Mouse (Mus musculus): ENCODE measurements around the gene Nucb1. TPM values are rescaled to one million over a fixed set of nuclear protein-coding genes. Genes with fewer than 3 reads are reported as not detected.

Gene Nucb1
- polyA plus RNA-seq, 1 experiment, result 135 TPM

- H3K36me3 ChIP-seq (ENCODE audit: control insufficient read depth, insufficient read depth), result no peaks in the 10 kb centered on the region
- no peak overlapping the region for H3ac ChIP-seq (ENCODE audit: control insufficient read depth, insufficient read length)
- no peaks in the 10 kb centered on the region for H3K79me2 ChIP-seq (ENCODE audit: control insufficient read depth, insufficient read depth)
- no peak overlapping the region for H3K4me2 ChIP-seq (ENCODE audit: low read depth)
- H3K27me3 ChIP-seq (ENCODE audit: control insufficient read depth, insufficient read depth, insufficient read length), result no peaks in the 10 kb centered on the region
- no peak overlapping the region for H3K4me3 ChIP-seq
- TF ChIP-seq MAX (IDR thresholded peaks at IDR 0.05; ENCODE audit: low read depth), result no peak
- TF ChIP-seq MYOD1 (IDR thresholded peaks at IDR 0.05; ENCODE audit: control insufficient read depth in 1 of 3, insufficient read length in 2 of 3, low read depth in 2 of 3), result no peak
- TF ChIP-seq TCF3 (IDR thresholded peaks at IDR 0.05; ENCODE audit: insufficient read length, low read depth), result no peak
- no peak for TF ChIP-seq POLR2AphosphoS2 (IDR thresholded peaks at IDR 0.05; ENCODE audit: insufficient read length, low read depth)
- TF ChIP-seq POLR2A (IDR thresholded peaks at IDR 0.05; ENCODE audit: insufficient read length, low read depth), result no peak
- no peak for TF ChIP-seq TCF12 (IDR thresholded peaks at IDR 0.05; ENCODE audit: insufficient read depth, poor library complexity, severe bottlenecking)
- TF ChIP-seq SRF (IDR thresholded peaks at IDR 0.05; ENCODE audit: control insufficient read depth, insufficient read length, low read depth), result no peak
- no peak for TF ChIP-seq REST (IDR thresholded peaks at IDR 0.05; ENCODE audit: insufficient read depth, insufficient read length)
- no peak for TF ChIP-seq CEBPB (IDR thresholded peaks at IDR 0.05; ENCODE audit: insufficient read depth, poor library complexity, severe bottlenecking)
- no peak for TF ChIP-seq E2F4 (IDR thresholded peaks at IDR 0.05; ENCODE audit: insufficient read depth)
- no peak for TF ChIP-seq USF1 (IDR thresholded peaks at IDR 0.05; ENCODE audit: low read depth)
- TF ChIP-seq MYOG (IDR thresholded peaks at IDR 0.05; ENCODE audit: control insufficient read depth in 1 of 3, insufficient read depth in 1 of 3, insufficient read length in 2 of 3, low read depth in 2 of 3), result no peak
Observed at GRCm38 (mm10) chr7:45476453-45476852, 33.8 kb downstream of the Nucb1 start.

GRCm38 (mm10) chr7:45475291-45475969, 34.8 kb downstream of the Nucb1 start:
- no peaks in the 10 kb centered on the region for H3K36me3 ChIP-seq (ENCODE audit: control insufficient read depth, insufficient read depth)
- H3ac ChIP-seq (ENCODE audit: control insufficient read depth, insufficient read length), result no peak overlapping the region
- H3K79me2 ChIP-seq (ENCODE audit: control insufficient read depth, insufficient read depth), result no peaks in the 10 kb centered on the region
- peak overlapping the region; percentile 80 for H3K4me2 ChIP-seq (ENCODE audit: low read depth)
- TF ChIP-seq SRF (IDR thresholded peaks at IDR 0.05; ENCODE audit: control insufficient read depth, insufficient read length, low read depth), result no peak
- peak; percentile 22 for TF ChIP-seq POLR2A (IDR thresholded peaks at IDR 0.05; ENCODE audit: insufficient read length, low read depth)
- no peak for TF ChIP-seq MYOG (IDR thresholded peaks at IDR 0.05; ENCODE audit: control insufficient read depth in 1 of 3, insufficient read depth in 1 of 3, insufficient read length in 2 of 3, low read depth in 2 of 3)
- no peak for TF ChIP-seq TCF3 (IDR thresholded peaks at IDR 0.05; ENCODE audit: insufficient read length, low read depth)
- TF ChIP-seq CEBPB (IDR thresholded peaks at IDR 0.05; ENCODE audit: insufficient read depth, poor library complexity, severe bottlenecking), result no peak
- TF ChIP-seq MYOD1 (IDR thresholded peaks at IDR 0.05; ENCODE audit: control insufficient read depth in 1 of 3, insufficient read length in 2 of 3, low read depth in 2 of 3), result no peak
- TF ChIP-seq POLR2AphosphoS2 (IDR thresholded peaks at IDR 0.05; ENCODE audit: insufficient read length, low read depth), result no peak
- TF ChIP-seq TCF12 (IDR thresholded peaks at IDR 0.05; ENCODE audit: insufficient read depth, poor library complexity, severe bottlenecking), result no peak
- no peak for TF ChIP-seq MAX (IDR thresholded peaks at IDR 0.05; ENCODE audit: low read depth)
- no peaks in the 10 kb centered on the region for H3K27me3 ChIP-seq (ENCODE audit: control insufficient read depth, insufficient read depth, insufficient read length)
- H3K4me3 ChIP-seq, result peak overlapping the region; percentile 1

- Histone ChIP-seq H3K4me2 (ENCODE audit: low read depth) (peak overlapping the region; percentile 26), H3ac (ENCODE audit: control insufficient read depth, insufficient read length) (no peak overlapping the region), H3K79me2 (ENCODE audit: control insufficient read depth, insufficient read depth) (peaks cover 6% of the 10 kb centered on the region), H3K4me3 (no peak overlapping the region), H3K27me3 (ENCODE audit: control insufficient read depth, insufficient read depth, insufficient read length) (no peaks in the 10 kb centered on the region), H3K36me3 (ENCODE audit: control insufficient read depth, insufficient read depth) (no peaks in the 10 kb centered on the region)
- TF ChIP-seq MYOD1 (IDR thresholded peaks at IDR 0.05; ENCODE audit: control insufficient read depth in 1 of 3, insufficient read length in 2 of 3, low read depth in 2 of 3), result no peak
- no peak for TF ChIP-seq REST (IDR thresholded peaks at IDR 0.05; ENCODE audit: insufficient read depth, insufficient read length)
- TF ChIP-seq TCF12 (IDR thresholded peaks at IDR 0.05; ENCODE audit: insufficient read depth, poor library complexity, severe bottlenecking), result no peak
- no peak for TF ChIP-seq POLR2A (IDR thresholded peaks at IDR 0.05; ENCODE audit: insufficient read length, low read depth)
- no peak for TF ChIP-seq CEBPB (IDR thresholded peaks at IDR 0.05; ENCODE audit: insufficient read depth, poor library complexity, severe bottlenecking)
- TF ChIP-seq MYOG (IDR thresholded peaks at IDR 0.05; ENCODE audit: control insufficient read depth in 1 of 3, insufficient read depth in 1 of 3, insufficient read length in 2 of 3, low read depth in 2 of 3), result no peak
- no peak for TF ChIP-seq TCF3 (IDR thresholded peaks at IDR 0.05; ENCODE audit: insufficient read length, low read depth)
- TF ChIP-seq POLR2AphosphoS2 (IDR thresholded peaks at IDR 0.05; ENCODE audit: insufficient read length, low read depth), result no peak
- TF ChIP-seq E2F4 (IDR thresholded peaks at IDR 0.05; ENCODE audit: insufficient read depth), result no peak
- no peak for TF ChIP-seq USF1 (IDR thresholded peaks at IDR 0.05; ENCODE audit: low read depth)
- TF ChIP-seq SRF (IDR thresholded peaks at IDR 0.05; ENCODE audit: control insufficient read depth, insufficient read length, low read depth), result no peak
Observed at GRCm38 (mm10) chr7:45470869-45471268, 39.3 kb downstream of the Nucb1 start.

- Histone ChIP-seq H3K27me3 (ENCODE audit: control insufficient read depth, insufficient read depth, insufficient read length) (no peaks in the 10 kb centered on the region), H3K4me2 (ENCODE audit: low read depth) (peak overlapping the region; percentile 88), H3ac (ENCODE audit: control insufficient read depth, insufficient read length) (peak overlapping the region; percentile 53), H3K36me3 (ENCODE audit: control insufficient read depth, insufficient read depth) (peaks cover 24% of the 10 kb centered on the region), H3K4me3 (peak overlapping the region; percentile 54), H3K79me2 (ENCODE audit: control insufficient read depth, insufficient read depth) (peaks cover 28% of the 10 kb centered on the region)
- TF ChIP-seq POLR2AphosphoS2 (IDR thresholded peaks at IDR 0.05; ENCODE audit: insufficient read length, low read depth) (no peak), TCF3 (IDR thresholded peaks at IDR 0.05; ENCODE audit: insufficient read length, low read depth) (no peak), TCF12 (IDR thresholded peaks at IDR 0.05; ENCODE audit: insufficient read depth, poor library complexity, severe bottlenecking) (no peak), E2F4 (IDR thresholded peaks at IDR 0.05; ENCODE audit: insufficient read depth) (no peak), USF1 (IDR thresholded peaks at IDR 0.05; ENCODE audit: low read depth) (no peak), MYOD1 (IDR thresholded peaks at IDR 0.05; ENCODE audit: control insufficient read depth in 1 of 3, insufficient read length in 2 of 3, low read depth in 2 of 3) (no peak), REST (IDR thresholded peaks at IDR 0.05; ENCODE audit: insufficient read depth, insufficient read length) (no peak), MYOG (IDR thresholded peaks at IDR 0.05; ENCODE audit: control insufficient read depth in 1 of 3, insufficient read depth in 1 of 3, insufficient read length in 2 of 3, low read depth in 2 of 3) (no peak), CEBPB (IDR thresholded peaks at IDR 0.05; ENCODE audit: insufficient read depth, poor library complexity, severe bottlenecking) (no peak)
Observed at GRCm38 (mm10) chr7:45467090-45467670, 43.0 kb downstream of the Nucb1 start.
